Mouse (Mus musculus): ENCODE data around the gene Olfr1368. TPM values are rescaled to one million over a fixed set of nuclear protein-coding genes. Genes with fewer than 3 reads are reported as not detected.
"Not testable (repeated sequence)": the region's sequence is repeated elsewhere in the genome, so short reads cannot be mapped to it uniquely, and the experiment has no call there.

Olfr1368 gene
- polyA plus RNA-seq, 1 experiment from 2014 or later, result not detected

GRCm38 (mm10) chr13:21160657-21161590 lies 15.3 kb upstream of the Olfr1368 start:
- peak overlapping the region; percentile 59 for H3K9ac ChIP-seq (ENCODE audit: low read depth, low read length)
- H3K4me2 ChIP-seq (ENCODE audit: low read depth, low read length), result peak overlapping the region; percentile 92

GRCm38 (mm10) chr13:21160041-21160511 lies 14.4 kb upstream of the Olfr1368 start:
- H3K9ac ChIP-seq (ENCODE audit: low read depth, low read length), result peak overlapping the region; percentile 13; the same call in 1 of the 2 replicates
- H3K27ac ChIP-seq (ENCODE audit: low read length), result no peak overlapping the region
- WGBS (ENCODE audit: insufficient replicate concordance), result 0% methylated on average over 16 of the region's 16 CpGs
- peaks cover 14% of the 10 kb centered on the region for H3K4me1 ChIP-seq (ENCODE audit: control insufficient read depth, low read depth, low read length)
- peak overlapping the region; percentile 78 for H3K4me3 ChIP-seq (ENCODE audit: low read depth, low read length)
- no peak for ATAC-seq (ENCODE audit: low read depth)
- H3K4me2 ChIP-seq (ENCODE audit: low read depth, low read length), result peak overlapping the region; percentile 92
- H3K27me3 ChIP-seq (ENCODE audit: control insufficient read depth, insufficient read depth, low read depth, low read length), result peaks cover 23% of the 10 kb centered on the region
- no peaks in the 10 kb centered on the region for H3K36me3 ChIP-seq (ENCODE audit: control insufficient read depth, insufficient read depth)
- H3K9me3 ChIP-seq (replicated peaks; ENCODE audit: control insufficient read depth, low read length), result no peaks in the 10 kb centered on the region

More at GRCm38 (mm10) chr13:21160657-21161590, 15.3 kb upstream of the Olfr1368 start:
- ATAC-seq (ENCODE audit: low read depth), result peak; percentile 88
- under 1% methylated on average over 32 of the region's 32 CpGs for WGBS (ENCODE audit: insufficient replicate concordance)
- Histone ChIP-seq H3K27ac (ENCODE audit: low read length) (no peak overlapping the region), H3K4me1 (ENCODE audit: control insufficient read depth, low read depth, low read length) (peaks cover 14% of the 10 kb centered on the region), H3K4me3 (ENCODE audit: low read depth, low read length) (peak overlapping the region; percentile 78), H3K36me3 (ENCODE audit: control insufficient read depth, insufficient read depth) (no peaks in the 10 kb centered on the region), H3K27me3 (ENCODE audit: control insufficient read depth, insufficient read depth, low read depth, low read length) (peaks cover 23% of the 10 kb centered on the region), H3K9me3 (replicated peaks; ENCODE audit: control insufficient read depth, low read length) (no peaks in the 10 kb centered on the region)

GRCm38 (mm10) chr13:21159475-21159819 lies 13.8 kb upstream of the Olfr1368 start:
- ATAC-seq (ENCODE audit: low read depth), result no peak
- H3K4me3 ChIP-seq (ENCODE audit: low read depth, low read length), result peak overlapping the region; percentile 78
- under 1% methylated on average over 15 of the region's 15 CpGs for WGBS (ENCODE audit: insufficient replicate concordance)

GRCm38 (mm10) chr13:21158785-21159474 lies 13.3 kb upstream of the Olfr1368 start:
- H3K27ac ChIP-seq (ENCODE audit: low read length), result no peak overlapping the region
- peaks cover 23% of the 10 kb centered on the region for H3K27me3 ChIP-seq (ENCODE audit: control insufficient read depth, insufficient read depth, low read depth, low read length)
- under 1% methylated on average over 19 of the region's 19 CpGs for WGBS (ENCODE audit: insufficient replicate concordance)
- H3K9ac ChIP-seq (ENCODE audit: low read depth, low read length), result peak overlapping the region; percentile 22; the same call in 1 of the 2 replicates
- peaks cover 14% of the 10 kb centered on the region for H3K4me1 ChIP-seq (ENCODE audit: control insufficient read depth, low read depth, low read length)
- peak overlapping the region; percentile 92 for H3K4me2 ChIP-seq (ENCODE audit: low read depth, low read length)
- no peak for ATAC-seq (ENCODE audit: low read depth)
- no peaks in the 10 kb centered on the region for H3K36me3 ChIP-seq (ENCODE audit: control insufficient read depth, insufficient read depth)
- no peaks in the 10 kb centered on the region for H3K9me3 ChIP-seq (replicated peaks; ENCODE audit: control insufficient read depth, low read length)
- peak overlapping the region; percentile 78 for H3K4me3 ChIP-seq (ENCODE audit: low read depth, low read length)

More at GRCm38 (mm10) chr13:21159475-21159819, 13.8 kb upstream of the Olfr1368 start:
- H3K27me3 ChIP-seq (ENCODE audit: control insufficient read depth, insufficient read depth, low read depth, low read length), result peaks cover 23% of the 10 kb centered on the region
- peak overlapping the region; percentile 92 for H3K4me2 ChIP-seq (ENCODE audit: low read depth, low read length)
- no peaks in the 10 kb centered on the region for H3K9me3 ChIP-seq (replicated peaks; ENCODE audit: control insufficient read depth, low read length)
- H3K4me1 ChIP-seq (ENCODE audit: control insufficient read depth, low read depth, low read length), result peaks cover 14% of the 10 kb centered on the region
- H3K9ac ChIP-seq (ENCODE audit: low read depth, low read length), result peak overlapping the region; percentile 22; the same call in 1 of the 2 replicates
- no peak overlapping the region for H3K27ac ChIP-seq (ENCODE audit: low read length)
- H3K36me3 ChIP-seq (ENCODE audit: control insufficient read depth, insufficient read depth), result no peaks in the 10 kb centered on the region

GRCm38 (mm10) chr13:21158071-21158470 lies 12.4 kb upstream of the Olfr1368 start:
- H3K27ac ChIP-seq (ENCODE audit: low read length), result no peak overlapping the region
- H3K4me2 ChIP-seq (ENCODE audit: low read depth, low read length), result 0 out of 2 replicates have a peak overlapping the region, but pooled peaks have one; percentile 92
- no peak overlapping the region for H3K4me3 ChIP-seq (ENCODE audit: low read depth, low read length)
- no peak for ATAC-seq (ENCODE audit: low read depth)
- no peaks in the 10 kb centered on the region for H3K36me3 ChIP-seq (ENCODE audit: control insufficient read depth, insufficient read depth)
- H3K27me3 ChIP-seq (ENCODE audit: control insufficient read depth, insufficient read depth, low read depth, low read length), result peaks cover 23% of the 10 kb centered on the region
- H3K9me3 ChIP-seq (replicated peaks; ENCODE audit: control insufficient read depth, low read length), result no peaks in the 10 kb centered on the region
- H3K9ac ChIP-seq (ENCODE audit: low read depth, low read length), result no peak overlapping the region
- WGBS (ENCODE audit: insufficient replicate concordance), result 10% methylated on average over 9 of the region's 9 CpGs
- peaks cover 14% of the 10 kb centered on the region for H3K4me1 ChIP-seq (ENCODE audit: control insufficient read depth, low read depth, low read length)

GRCm38 (mm10) chr13:21155888-21156287 lies 10.2 kb upstream of the Olfr1368 start:
- no peak overlapping the region for H3K27ac ChIP-seq (ENCODE audit: low read length)
- H3K9me3 ChIP-seq (replicated peaks; ENCODE audit: control insufficient read depth, low read length), result no peaks in the 10 kb centered on the region
- no peak overlapping the region for H3K9ac ChIP-seq (ENCODE audit: low read depth, low read length)
- ATAC-seq (ENCODE audit: low read depth), result no peak
- H3K27me3 ChIP-seq (ENCODE audit: control insufficient read depth, insufficient read depth, low read depth, low read length), result peaks cover 23% of the 10 kb centered on the region
- H3K4me2 ChIP-seq (ENCODE audit: low read depth, low read length), result no peak overlapping the region
- no peak overlapping the region for H3K4me3 ChIP-seq (ENCODE audit: low read depth, low read length)
- WGBS (ENCODE audit: insufficient replicate concordance), result 49% methylated on average over 5 of the region's 5 CpGs
- no peaks in the 10 kb centered on the region for H3K36me3 ChIP-seq (ENCODE audit: control insufficient read depth, insufficient read depth)
- peaks cover 10% of the 10 kb centered on the region; the same call in 1 of the 2 replicates for H3K4me1 ChIP-seq (ENCODE audit: control insufficient read depth, low read depth, low read length)

GRCm38 (mm10) chr13:21142421-21142820 lies 3.2 kb downstream of the Olfr1368 start:
- Histone ChIP-seq H3K4me2 (ENCODE audit: low read depth, low read length) (no peak overlapping the region), H3K27me3 (ENCODE audit: control insufficient read depth, insufficient read depth, low read depth, low read length) (no peaks in the 10 kb centered on the region), H3K27ac (ENCODE audit: low read length) (no peak overlapping the region), H3K36me3 (ENCODE audit: control insufficient read depth, insufficient read depth) (no peaks in the 10 kb centered on the region), H3K4me1 (ENCODE audit: control insufficient read depth, low read depth, low read length) (no peaks in the 10 kb centered on the region), H3K9me3 (replicated peaks; ENCODE audit: control insufficient read depth, low read length) (no peaks in the 10 kb centered on the region), H3K9ac (ENCODE audit: low read depth, low read length) (no peak overlapping the region), H3K4me3 (ENCODE audit: low read depth, low read length) (no peak overlapping the region)
- ATAC-seq (ENCODE audit: low read depth), result no peak
- WGBS (ENCODE audit: insufficient replicate concordance), result 38% methylated on average over 8 of the region's 8 CpGs

GRCm38 (mm10) chr13:21129339-21129738 lies 16.3 kb downstream of the Olfr1368 start, which contains the start of gene Olfr263:
TSS of gene Olfr263 (plus strand) at chr13:21129639.
- not testable (repeated sequence) for H3K9ac ChIP-seq (ENCODE audit: low read depth, low read length); H3K4me2 ChIP-seq (ENCODE audit: low read depth, low read length); H3K9me3 ChIP-seq (replicated peaks; ENCODE audit: control insufficient read depth, low read length); H3K4me1 ChIP-seq (ENCODE audit: control insufficient read depth, low read depth, low read length); H3K36me3 ChIP-seq (ENCODE audit: control insufficient read depth, insufficient read depth); ATAC-seq (ENCODE audit: low read depth); H3K27ac ChIP-seq (ENCODE audit: low read length); H3K4me3 ChIP-seq (ENCODE audit: low read depth, low read length); H3K27me3 ChIP-seq (ENCODE audit: control insufficient read depth, insufficient read depth, low read depth, low read length)
- 64% methylated on average over 3 of the region's 3 CpGs for WGBS (ENCODE audit: insufficient replicate concordance)

Data from liver, embryonic 16.5 days (tissue).